Mouse (Mus musculus) megakaryocyte, adult 5-6 weeks (primary cell): ENCODE measurements around the gene Gm43720. TPM values are rescaled to one million over a fixed set of nuclear protein-coding genes. Genes with fewer than 3 reads are reported as not detected.

Source experiments
- ATAC-seq: 2 replicates; pipeline ENCODE4 v1.8.0; 2016; ENCODE audit warnings: mild to moderate bottlenecking, inconsistent platforms; ENCODE audit not compliant: poor library complexity, severe bottlenecking
- total RNA-seq, 2 experiments: library from RNA; stranded (forward) in 1 of 2; stranded (reverse) in 1 of 2; fragments of 153-499, 151-499 nt in 1 of 2; fragments of 221-1000, 200-1000 nt in 1 of 2; gene quantifications; 2 replicates each; pipeline versions ENCODE4 v1.2.3 to v1.2.4; 2015 to 2017

Gene Gm43720
- total RNA-seq, 2 experiments from 2014 or later, result not detected

- no peak for ATAC-seq
Observed at GRCm38 (mm10) chr5:138262582-138263240, 17.0 kb downstream of the Gm43720 start.

- ATAC-seq, result peak; percentile 32
Observed at GRCm38 (mm10) chr5:138262001-138262400, 17.8 kb downstream of the Gm43720 start.

- no peak for ATAC-seq
Observed at GRCm38 (mm10) chr5:138260834-138261233, 18.9 kb downstream of the Gm43720 start.

- no peak for ATAC-seq
Observed at GRCm38 (mm10) chr5:138260051-138260450, 19.7 kb downstream of the Gm43720 start.

- no peak for ATAC-seq
Observed at GRCm38 (mm10) chr5:138258993-138259392, 20.8 kb downstream of the Gm43720 start.

GRCm38 (mm10) chr5:138258542-138258941, 21.2 kb downstream of the Gm43720 start:
- ATAC-seq, result no peak

- ATAC-seq, result no peak
Observed at GRCm38 (mm10) chr5:138258078-138258477, 21.7 kb downstream of the Gm43720 start.

GRCm38 (mm10) chr5:138257585-138257978, 22.2 kb downstream of the Gm43720 start:
- no peak for ATAC-seq

- peak; percentile 55 for ATAC-seq
Observed at GRCm38 (mm10) chr5:138256966-138257584, 22.7 kb downstream of the Gm43720 start.

- ATAC-seq, result no peak
Observed at GRCm38 (mm10) chr5:138256094-138256467, 23.7 kb downstream of the Gm43720 start.

GRCm38 (mm10) chr5:138255353-138256093, 24.2 kb downstream of the Gm43720 start, which contains the start of gene Lamtor4:
Lamtor4 (plus strand) TSS chr5:138255482.
- peak; percentile 82 for ATAC-seq

- ATAC-seq, result no peak
Observed at GRCm38 (mm10) chr5:138253061-138253460, 26.7 kb downstream of the Gm43720 start.

- ATAC-seq, result no peak
Observed at GRCm38 (mm10) chr5:138251144-138251543, 28.6 kb downstream of the Gm43720 start.

- no peak for ATAC-seq
Observed at GRCm38 (mm10) chr5:138241511-138241910, 38.2 kb downstream of the Gm43720 start.

GRCm38 (mm10) chr5:138234224-138234623, 45.5 kb downstream of the Gm43720 start:
- ATAC-seq, result no peak

- no peak for ATAC-seq
Observed at GRCm38 (mm10) chr5:138233778-138234177, 46.0 kb downstream of the Gm43720 start.

- peak; percentile 63 for ATAC-seq
Observed at GRCm38 (mm10) chr5:138229511-138229910, 50.2 kb downstream of the Gm43720 start.

GRCm38 (mm10) chr5:138228026-138228425, 51.7 kb downstream of the Gm43720 start:
- peak; percentile 51 for ATAC-seq

- ATAC-seq, result peak; percentile 88
Observed at GRCm38 (mm10) chr5:138227367-138227766, 52.4 kb downstream of the Gm43720 start.

GRCm38 (mm10) chr5:138226491-138226890, 53.3 kb downstream of the Gm43720 start:
- ATAC-seq, result no peak

- ATAC-seq, result no peak
Observed at GRCm38 (mm10) chr5:138225700-138226099, 54.1 kb downstream of the Gm43720 start, which contains the start of gene Nxpe5. Nxpe5 (plus strand) TSS chr5:138225898.

- no peak for ATAC-seq
Observed at GRCm38 (mm10) chr5:138223287-138223686, 56.5 kb downstream of the Gm43720 start.
